Mouse (Mus musculus) CH12.LX (cell line): ENCODE measurements around the gene Ucn2. TPM values are rescaled to one million over a fixed set of nuclear protein-coding genes. Genes with fewer than 3 reads are reported as not detected.
A peak's percentile ranks its signal among the peaks of the same experiment; 100 is the strongest.

ENCODE experiments used
- DNase-seq: peaks from one replicate; pipeline ENCODE4 v3.0.0-alpha.2; 2013; ENCODE audit errors: extremely low read depth
- H3K27ac ChIP-seq: 2 replicates; pipeline ENCODE4 v1.5.1; 2012; ENCODE audit warnings: low read depth, mild to moderate bottlenecking, control low read depth, moderate library complexity; ENCODE audit not compliant: insufficient read depth
- H3K27me3 ChIP-seq: replicated peaks from 2 replicates; pipeline ENCODE3; 2012; ENCODE audit warnings: inconsistent platforms
- H3K36me3 ChIP-seq, 2 experiments: replicated peaks in 1 of 2; 2 replicates each; pipeline versions ENCODE3 to v1.6.1; 2012; ENCODE audit warnings: inconsistent platforms in 1 of 2, low read length in 1 of 2, mild to moderate bottlenecking in 1 of 2, mixed read lengths in 1 of 2, moderate library complexity in 1 of 2; ENCODE audit not compliant: control insufficient read depth in 1 of 2, insufficient read depth in 1 of 2
- H3K4me1 ChIP-seq, 2 experiments: 2 replicates each; pipeline ENCODE4 v1.6.1; 2012; ENCODE audit warnings: inconsistent platforms in 1 of 2, moderate library complexity in 1 of 2; ENCODE audit not compliant: insufficient read depth in 2 of 2, control insufficient read depth in 1 of 2
- H3K4me2 ChIP-seq: 2 replicates; pipeline ENCODE4 v1.6.1; 2012; ENCODE audit warnings: low read depth, mild to moderate bottlenecking, control low read depth; ENCODE audit not compliant: poor library complexity, insufficient read depth, severe bottlenecking
- H3K4me3 ChIP-seq, 3 experiments: fragments of 150-350 bp in 1 of 3; sonication (generic) in 1 of 3; replicated peaks in 1 of 3; 2 replicates each; pipeline versions ENCODE3 to v1.5.1; 2011 to 2012; ENCODE audit warnings: low read depth in 2 of 3, low read length in 2 of 3, mild to moderate bottlenecking in 2 of 3, moderate library complexity in 2 of 3, control low read depth in 1 of 3, improper control_type of control experiment in 1 of 3, inconsistent platforms in 1 of 3, mixed read lengths in 1 of 3; ENCODE audit not compliant: poor library complexity in 1 of 3
- H3K79me2 ChIP-seq: replicated peaks from 2 replicates; pipeline ENCODE4 v1.6.1; 2012; ENCODE audit warnings: mild to moderate bottlenecking, moderate library complexity; ENCODE audit not compliant: control insufficient read depth, poor library complexity, insufficient read depth, severe bottlenecking; ENCODE audit errors: extremely low read depth
- H3K9ac ChIP-seq: 2 replicates; pipeline ENCODE4 v1.6.1; 2012; ENCODE audit warnings: low read depth, mild to moderate bottlenecking, control low read depth, moderate library complexity; ENCODE audit not compliant: insufficient read depth
- H3K9me3 ChIP-seq: replicated peaks from 2 replicates; pipeline ENCODE3; 2012; ENCODE audit warnings: low read length, inconsistent platforms, mixed read lengths
- BHLHE40 ChIP-seq: IDR thresholded peaks from 2 replicates; pipeline ENCODE4 v1.6.1; 2011; ENCODE audit warnings: mild to moderate bottlenecking, low read depth, low read length, improper control_type of control experiment
- CHD1 ChIP-seq: IDR thresholded peaks from 2 replicates; pipeline ENCODE4 v1.6.1; 2012; ENCODE audit warnings: low read depth, low read length, improper control_type of control experiment, inconsistent platforms
- CHD2 ChIP-seq: IDR thresholded peaks from 2 replicates; pipeline ENCODE4 v1.6.1; 2011; ENCODE audit warnings: low read length, improper control_type of control experiment
- ETS1 ChIP-seq: conservative IDR thresholded peaks from 2 replicates; pipeline ENCODE4 v1.6.1; 2012; ENCODE audit warnings: low read depth, mild to moderate bottlenecking, inconsistent platforms, low read length, improper control_type of control experiment, moderate library complexity
- HCFC1 ChIP-seq: IDR thresholded peaks from 2 replicates; pipeline ENCODE4 v1.6.1; 2012; ENCODE audit warnings: low read depth, mild to moderate bottlenecking, inconsistent platforms, low read length, improper control_type of control experiment
- JUN ChIP-seq: IDR thresholded peaks from 2 replicates; pipeline ENCODE4 v1.6.1; 2011; ENCODE audit warnings: low read depth, mild to moderate bottlenecking, low read length, improper control_type of control experiment, moderate library complexity; ENCODE audit not compliant: insufficient read depth
- JUND ChIP-seq: conservative IDR thresholded peaks from 2 replicates; pipeline ENCODE4 v1.6.1; 2011; ENCODE audit warnings: low read depth, low read length, improper control_type of control experiment
- MAFK ChIP-seq: IDR thresholded peaks from 2 replicates; pipeline ENCODE4 v1.6.1; 2011; ENCODE audit warnings: low read length, improper control_type of control experiment; ENCODE audit not compliant: insufficient replicate concordance
- MAX ChIP-seq: IDR thresholded peaks from 2 replicates; pipeline ENCODE4 v1.6.1; 2011; ENCODE audit warnings: low read length, improper control_type of control experiment
- PAX5 ChIP-seq: IDR thresholded peaks from 2 replicates; pipeline ENCODE4 v1.6.1; 2012; ENCODE audit warnings: low read length, inconsistent platforms, mixed read lengths
- SIN3A ChIP-seq: IDR thresholded peaks from 2 replicates; pipeline ENCODE4 v1.6.1; 2012; ENCODE audit warnings: low read length, improper control_type of control experiment, inconsistent platforms
- TBP ChIP-seq: conservative IDR thresholded peaks from 2 replicates; pipeline ENCODE4 v1.6.1; 2011; ENCODE audit warnings: low read depth, low read length, improper control_type of control experiment
- USF1 ChIP-seq: IDR thresholded peaks from 2 replicates; pipeline ENCODE4 v1.6.1; 2014; ENCODE audit warnings: low read depth, mild to moderate bottlenecking, inconsistent platforms, low read length, improper control_type of control experiment
- USF2 ChIP-seq: conservative IDR thresholded peaks from 2 replicates; pipeline ENCODE4 v1.6.1; 2011; ENCODE audit warnings: low read depth, low read length, improper control_type of control experiment
- ZKSCAN1 ChIP-seq: IDR thresholded peaks from 2 replicates; pipeline ENCODE4 v1.6.1; 2012; ENCODE audit warnings: low read depth, inconsistent platforms, low read length, improper control_type of control experiment, borderline replicate concordance
- ZMIZ1 ChIP-seq: IDR thresholded peaks from 2 replicates; pipeline ENCODE4 v1.6.1; 2012; ENCODE audit warnings: low read depth, mild to moderate bottlenecking, inconsistent platforms, low read length, improper control_type of control experiment
- dilution Hi-C: fragments of 300-500 bp; cut with MboI; formaldehyde crosslinking; loops from 2 replicates; pipeline ENCODE4 v1.14.3; 2020; ENCODE audit warnings: low sequenced_read_pairs; ENCODE audit not compliant: extremely low pct_unique_long_range_greater_than_20kb, extremely low pct_ligation_motif_present
- in situ Hi-C: fragments of 300-500 bp; cut with MboI; formaldehyde crosslinking; loops from 3 replicates; pipeline ENCODE4 v1.14.3; 2019; ENCODE audit warnings: low sequenced_read_pairs, low pct_ligation_motif_present, low pct_unique_long_range_greater_than_20kb, mixed read lengths
- polyA plus RNA-seq: library from polyadenylated mRNA; unstranded; fragments of >175 nt; gene quantifications from 2 replicates; pipeline ENCODE4 v1.2.1, GENCODE M21; 2012; ENCODE audit warnings: low read depth; ENCODE audit not compliant: insufficient read length
- total RNA-seq, 2 experiments: library from RNA; depleted of rRNA; stranded (reverse); fragments of 300-350 nt in 1 of 2; fragments of >200 nt in 1 of 2; gene quantifications; 2 replicates each; pipeline ENCODE4 v1.2.3; 2012 to 2014

Ucn2 gene
- total and polyA plus RNA-seq, 3 experiments = 0.40 TPM; not detected in 2

DNA sequence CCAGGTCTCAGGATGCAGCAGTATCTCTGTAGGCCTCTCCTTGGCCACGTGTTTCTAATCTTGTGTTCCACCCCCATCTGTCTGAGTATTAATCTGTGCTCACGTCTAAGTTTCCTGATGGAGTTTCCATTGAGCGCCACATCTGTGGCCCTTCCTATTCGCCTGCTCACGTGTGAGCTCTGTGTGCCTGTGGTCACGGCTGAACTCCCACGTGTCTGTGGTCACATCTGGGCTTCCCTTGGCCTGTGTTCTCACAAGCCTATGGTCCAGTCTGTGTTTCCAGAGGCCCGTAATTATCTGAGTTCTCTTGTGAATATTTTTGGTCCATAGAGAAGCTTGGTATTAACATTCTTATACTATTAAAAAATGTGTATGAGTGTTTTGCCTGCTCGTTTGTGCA, 9.3 kb upstream of the Ucn2 start:
- DNase-seq = peak; percentile 33
- no peak overlapping the region for H3K4me2 ChIP-seq
- H3K27ac ChIP-seq = no peak overlapping the region
- peaks cover 3 to 20% of the 10 kb centered on the region in 2 experiments; a peak in 3 of 4 replicates for H3K4me1 ChIP-seq
- H3K9ac ChIP-seq = no peak overlapping the region
- no peaks in the 10 kb centered on the region for H3K27me3 ChIP-seq
- peaks cover 0 to 23% of the 10 kb centered on the region in 2 experiments for H3K36me3 ChIP-seq
- no peaks in the 10 kb centered on the region for H3K9me3 ChIP-seq
- TF ChIP-seq USF1 = no peak
- TF ChIP-seq MAFK = no peak
- TF ChIP-seq SIN3A = no peak
- peak; percentile 44; the same call in 1 of the 2 replicates for TF ChIP-seq ETS1
- TF ChIP-seq MAX = peak; percentile 31; the same call in 1 of the 2 replicates
- no peak for TF ChIP-seq TBP
- no peak for TF ChIP-seq ZKSCAN1
- peak; percentile 97 for TF ChIP-seq BHLHE40
- no peak for TF ChIP-seq HCFC1
- no peak for TF ChIP-seq ZMIZ1
- TF ChIP-seq CHD1 = no peak
- TF ChIP-seq USF2 = no peak
- no peak for TF ChIP-seq PAX5
- TF ChIP-seq CHD2 = no peak
- no peak for TF ChIP-seq JUND
- dilution Hi-C loops (no loop called here), in situ Hi-C loops (no loop called here)
- no peaks in the 10 kb centered on the region for H3K79me2 ChIP-seq
- H3K4me3 ChIP-seq = no peak overlapping the region

DNA sequence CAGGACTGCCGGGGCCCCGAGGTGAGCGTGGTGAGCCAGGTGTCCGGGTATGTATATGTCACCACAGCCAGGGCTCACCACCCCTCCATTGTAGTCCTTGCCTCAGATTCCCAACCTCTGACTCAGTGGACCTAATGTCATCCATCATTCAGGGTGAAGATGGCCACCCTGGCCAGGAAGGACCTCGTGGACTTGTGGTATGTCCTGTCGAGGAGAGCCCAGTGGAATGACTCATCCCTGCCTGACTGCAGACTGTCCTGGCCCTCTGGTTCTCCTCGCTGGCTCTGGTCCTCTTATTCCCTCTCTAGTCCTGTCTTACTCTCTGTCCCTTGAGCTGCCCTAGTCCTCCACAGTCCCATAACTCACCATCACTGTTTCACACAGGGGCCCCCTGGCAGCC, 7.8 kb upstream of the Ucn2 start:
- no peak for TF ChIP-seq JUN
- no peak for TF ChIP-seq MAFK
- no peak overlapping the region for H3K27ac ChIP-seq
- dilution Hi-C loops = no loop called here
- peaks cover 0 to 16% of the 10 kb centered on the region in 2 experiments for H3K36me3 ChIP-seq
- in situ Hi-C loops = no loop called here
- no peak overlapping the region for H3K9ac ChIP-seq
- H3K4me3 ChIP-seq = no peak overlapping the region
- no peaks in the 10 kb centered on the region for H3K79me2 ChIP-seq
- DNase-seq = no peak
- H3K9me3 ChIP-seq = no peaks in the 10 kb centered on the region
- peaks cover 3 to 30% of the 10 kb centered on the region in 2 experiments; a peak in 3 of 4 replicates for H3K4me1 ChIP-seq
- no peaks in the 10 kb centered on the region for H3K27me3 ChIP-seq
- H3K4me2 ChIP-seq = no peak overlapping the region
